Mouse (Mus musculus): ENCODE data around the gene Wdfy3.

- TF ChIP-seq CTCF (IDR thresholded peaks at IDR 0.05; ENCODE audit: low read depth) (no peak), EP300 (IDR thresholded peaks at IDR 0.05; ENCODE audit: low read depth) (no peak)
Observed at GRCm38 (mm10) chr5:102006218-102006941, 63.3 kb downstream of the Wdfy3 start.

Data from heart, postnatal 0 days (tissue).